Mouse (Mus musculus) left cerebral cortex, postnatal 4 days (tissue): ENCODE results near the gene Pfn1. TPM values are rescaled to one million over a fixed set of nuclear protein-coding genes. Genes with fewer than 3 reads are reported as not detected.

ENCODE experiments used
- DNase-seq: peaks from one replicate; pipeline ENCODE4 v3.0.0-alpha.2; 2022
- intact Hi-C: fragments of 180-260 bp; cut with DNase I; formaldehyde crosslinking; loops from one replicate; pipeline ENCODE4 v1.15.1; 2025
- total RNA-seq, 2 experiments: library from RNA; stranded (reverse); gene quantifications; 2 replicates each; pipeline ENCODE4 v1.2.3; 2021

Gene Pfn1
- total RNA-seq, 2 experiments from 2014 or later = 319 to 321 TPM

- peak; percentile 54 for DNase-seq
- intact Hi-C loops = no loop called here
Observed at GRCm38 (mm10) chr11:70655571-70656455, 1.4 kb upstream of the Pfn1 start.

- peak; percentile 87 for DNase-seq
- intact Hi-C loops = no loop called here
Observed at GRCm38 (mm10) chr11:70654923-70655570, 603 bp upstream of the Pfn1 start.

- peak; percentile 71 for DNase-seq
- intact Hi-C loops = no loop called here
Observed at GRCm38 (mm10) chr11:70653345-70654197, 873 bp downstream of the Pfn1 start.

GRCm38 (mm10) chr11:70652884-70653344, 1.5 kb downstream of the Pfn1 start:
- intact Hi-C loops = no loop called here
- DNase-seq = no peak

GRCm38 (mm10) chr11:70652029-70652883, 2.2 kb downstream of the Pfn1 start:
- no peak for DNase-seq
- intact Hi-C loops = no loop called here

GRCm38 (mm10) chr11:70651391-70651790, 3.1 kb downstream of the Pfn1 start:
- no peak for DNase-seq
- intact Hi-C loops = no loop called here

GRCm38 (mm10) chr11:70650322-70651175, 3.9 kb downstream of the Pfn1 start:
- no peak for DNase-seq
- intact Hi-C loops = no loop called here

- no peak for DNase-seq
- intact Hi-C loops = no loop called here
Observed at GRCm38 (mm10) chr11:70649185-70649734, 5.2 kb downstream of the Pfn1 start.

- intact Hi-C loops = no loop called here
Observed at GRCm38 (mm10) chr11:70648512-70648911, 5.9 kb downstream of the Pfn1 start.

GRCm38 (mm10) chr11:70647716-70648420, 6.6 kb downstream of the Pfn1 start:
- intact Hi-C loops = no loop called here
- DNase-seq = peak; percentile 31

More at GRCm38 (mm10) chr11:70648512-70648911, 5.9 kb downstream of the Pfn1 start:
- no peak for DNase-seq

GRCm38 (mm10) chr11:70646691-70647650, 7.5 kb downstream of the Pfn1 start, which contains the start of the genes Rnf167 and Slc25a11:
TSS of gene Rnf167 (plus strand) at chr11:70647235.
TSS of gene Slc25a11 (minus strand) at chr11:70647479.
- intact Hi-C loops = no loop called here
- DNase-seq = peak; percentile 98

- DNase-seq = no peak
- intact Hi-C loops = no loop called here
Observed at GRCm38 (mm10) chr11:70646259-70646555, 8.2 kb downstream of the Pfn1 start.

- intact Hi-C loops = no loop called here
Observed at GRCm38 (mm10) chr11:70645461-70646258, 8.8 kb downstream of the Pfn1 start.

GRCm38 (mm10) chr11:70644564-70645103, 9.8 kb downstream of the Pfn1 start:
- intact Hi-C loops = no loop called here
- no peak for DNase-seq

More at GRCm38 (mm10) chr11:70645461-70646258, 8.8 kb downstream of the Pfn1 start:
- no peak for DNase-seq

GRCm38 (mm10) chr11:70643051-70643450, 11.4 kb downstream of the Pfn1 start:
- intact Hi-C loops = no loop called here
- DNase-seq = no peak

GRCm38 (mm10) chr11:70641241-70641640, 13.2 kb downstream of the Pfn1 start:
- intact Hi-C loops = no loop called here
- no peak for DNase-seq
